Mouse (Mus musculus) testis, adult 2 months (tissue): ENCODE measurements around the gene Rtraf. TPM values are rescaled to one million over a fixed set of nuclear protein-coding genes. Genes with fewer than 3 reads are reported as not detected.

Source experiments
- H3K27ac ChIP-seq: fragments of 200-500 bp; 2 replicates; pipeline ENCODE4 v1.5.1; 2012; ENCODE audit warnings: low read depth, low read length; ENCODE audit not compliant: control insufficient read depth, insufficient read depth
- H3K27me3 ChIP-seq: fragments of 200-500 bp; 2 replicates; pipeline ENCODE4 v1.6.1; 2012; ENCODE audit warnings: mild to moderate bottlenecking, low read length, moderate library complexity; ENCODE audit not compliant: control insufficient read depth, insufficient read depth
- H3K36me3 ChIP-seq: fragments of 200-500 bp; 2 replicates; pipeline ENCODE4 v1.6.1; 2012; ENCODE audit warnings: mild to moderate bottlenecking, low read length; ENCODE audit not compliant: control insufficient read depth, insufficient read depth
- H3K4me1 ChIP-seq: fragments of 200-500 bp; 2 replicates; pipeline ENCODE4 v1.6.1; 2012; ENCODE audit warnings: low read length; ENCODE audit not compliant: control insufficient read depth, insufficient read depth
- H3K4me3 ChIP-seq: fragments of 200-500 bp; 2 replicates; pipeline ENCODE4 v1.5.1; 2012; ENCODE audit warnings: low read depth, mild to moderate bottlenecking, low read length, moderate library complexity, mixed read lengths; ENCODE audit not compliant: control insufficient read depth
- CTCF ChIP-seq: fragments of 200-500 bp; IDR thresholded peaks from 2 replicates; pipeline ENCODE4 v1.5.1; 2012; ENCODE audit warnings: low read depth, mild to moderate bottlenecking, inconsistent platforms, low read length, moderate library complexity; ENCODE audit not compliant: control insufficient read depth, insufficient read depth, insufficient replicate concordance
- POLR2A ChIP-seq: fragments of 200-500 bp; IDR thresholded peaks from 2 replicates; pipeline ENCODE4 v1.6.1; 2012; ENCODE audit warnings: low read depth, mild to moderate bottlenecking, inconsistent platforms, low read length, moderate library complexity; ENCODE audit not compliant: control insufficient read depth
- polyA plus RNA-seq: library from polyadenylated mRNA; depleted of rRNA; stranded (reverse); fragments of >200 nt; gene quantifications from 2 replicates; pipeline ENCODE4 v1.2.3, GENCODE M21; 2012

Gene Rtraf
- polyA plus RNA-seq, 1 experiment = 67.4 TPM

DNA sequence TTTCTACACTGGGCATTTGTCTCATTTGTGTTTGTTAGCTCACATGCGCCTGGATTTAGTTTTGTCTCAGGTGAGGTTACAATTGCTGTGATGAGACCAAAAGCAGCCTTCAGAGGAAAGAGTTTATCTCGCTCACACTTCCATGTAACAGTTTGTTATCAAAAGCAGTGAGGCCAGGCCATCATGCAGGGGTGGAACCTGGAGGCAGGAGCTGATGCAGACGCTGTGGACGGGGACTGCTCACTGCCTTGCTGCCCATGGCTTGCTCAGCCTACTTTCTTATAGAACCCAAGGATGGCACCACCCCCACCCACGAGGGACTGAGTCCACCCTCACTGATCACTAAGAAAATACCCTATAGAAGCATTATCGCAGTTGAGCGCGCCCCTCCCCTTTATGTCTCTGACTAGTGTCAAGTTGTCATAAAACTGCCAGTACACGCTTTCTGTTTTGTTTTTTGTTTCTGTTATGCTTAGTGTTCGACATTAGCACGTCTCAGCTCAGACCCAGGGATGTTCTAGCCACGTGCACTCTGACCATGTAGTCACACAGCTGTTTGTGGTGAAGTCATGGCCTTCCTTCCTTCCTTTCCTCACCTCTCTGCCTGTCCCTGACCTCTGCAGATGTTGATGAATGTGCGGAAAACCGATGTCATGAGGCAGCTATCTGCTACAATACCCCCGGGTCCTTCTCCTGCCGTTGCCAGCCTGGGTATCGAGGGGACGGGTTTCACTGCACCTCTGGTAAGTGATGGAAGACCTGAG lies 26.9 kb downstream of the Rtraf start:
- no peak overlapping the region for H3K27ac ChIP-seq
- no peak overlapping the region for H3K4me3 ChIP-seq
- no peaks in the 10 kb centered on the region for H3K4me1 ChIP-seq
- TF ChIP-seq CTCF = no peak
- TF ChIP-seq POLR2A = no peak
- no peaks in the 10 kb centered on the region for H3K27me3 ChIP-seq
- no peaks in the 10 kb centered on the region for H3K36me3 ChIP-seq

DNA sequence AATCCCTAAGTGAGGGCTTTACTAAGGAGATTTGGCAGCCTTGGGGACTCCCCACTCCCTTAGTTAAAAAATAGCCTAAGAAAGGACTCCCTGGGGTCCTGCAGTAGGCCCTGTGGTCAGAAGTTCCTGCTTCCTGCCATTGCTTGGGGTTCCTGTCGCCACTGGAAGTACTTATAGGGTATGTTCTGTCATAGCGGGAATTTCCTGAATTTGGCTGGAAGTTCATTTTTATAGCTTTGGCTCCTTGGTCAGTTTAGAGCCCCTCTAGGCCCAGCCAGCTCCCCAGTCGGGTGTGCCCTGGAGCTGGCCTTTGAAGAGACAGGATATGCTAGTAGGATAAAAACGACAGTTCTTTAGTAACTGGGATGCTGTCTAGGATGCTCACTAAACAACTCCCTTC lies 28.7 kb downstream of the Rtraf start:
- Histone ChIP-seq H3K27me3 (no peaks in the 10 kb centered on the region), H3K27ac (no peak overlapping the region), H3K4me3 (no peak overlapping the region), H3K4me1 (no peaks in the 10 kb centered on the region), H3K36me3 (no peaks in the 10 kb centered on the region)
- TF ChIP-seq POLR2A (no peak), CTCF (no peak)

DNA sequence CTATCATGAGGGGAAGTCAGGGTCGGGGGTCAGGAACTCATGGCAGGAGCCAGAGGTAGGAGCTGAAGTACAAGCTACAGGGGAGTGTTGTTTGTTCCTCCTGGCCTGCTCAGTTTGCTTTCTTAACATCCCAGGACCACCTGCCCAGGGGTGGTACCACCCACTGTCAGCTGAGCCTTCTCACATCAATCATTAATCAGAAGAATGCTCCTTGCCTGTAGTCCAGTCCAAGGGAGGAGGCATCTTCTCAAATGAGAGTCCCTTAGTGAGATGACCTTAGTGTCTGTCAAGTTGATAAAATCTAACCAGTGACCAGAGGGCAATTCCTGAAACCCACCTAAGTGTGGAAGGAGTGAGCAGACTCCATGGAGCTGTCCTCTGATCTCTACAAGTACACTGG lies 35.2 kb downstream of the Rtraf start:
- TF ChIP-seq CTCF (no peak), POLR2A (no peak)
- no peak overlapping the region for H3K27ac ChIP-seq
- no peaks in the 10 kb centered on the region for H3K36me3 ChIP-seq
- H3K27me3 ChIP-seq = no peaks in the 10 kb centered on the region
- H3K4me3 ChIP-seq = no peak overlapping the region
- H3K4me1 ChIP-seq = no peaks in the 10 kb centered on the region

GRCm38 (mm10) chr14:19785797-19786588 lies 37.6 kb downstream of the Rtraf start:
- Histone ChIP-seq H3K27me3 (no peaks in the 10 kb centered on the region), H3K27ac (no peak overlapping the region), H3K36me3 (no peaks in the 10 kb centered on the region), H3K4me3 (no peak overlapping the region), H3K4me1 (no peaks in the 10 kb centered on the region)
- TF ChIP-seq POLR2A (no peak), CTCF (no peak)

- Histone ChIP-seq H3K4me1 (no peaks in the 10 kb centered on the region), H3K4me3 (no peak overlapping the region), H3K27ac (no peak overlapping the region), H3K27me3 (no peaks in the 10 kb centered on the region), H3K36me3 (no peaks in the 10 kb centered on the region)
- no peak for TF ChIP-seq POLR2A
- no peak for TF ChIP-seq CTCF
Observed at GRCm38 (mm10) chr14:19777945-19778344, 45.7 kb downstream of the Rtraf start.

DNA sequence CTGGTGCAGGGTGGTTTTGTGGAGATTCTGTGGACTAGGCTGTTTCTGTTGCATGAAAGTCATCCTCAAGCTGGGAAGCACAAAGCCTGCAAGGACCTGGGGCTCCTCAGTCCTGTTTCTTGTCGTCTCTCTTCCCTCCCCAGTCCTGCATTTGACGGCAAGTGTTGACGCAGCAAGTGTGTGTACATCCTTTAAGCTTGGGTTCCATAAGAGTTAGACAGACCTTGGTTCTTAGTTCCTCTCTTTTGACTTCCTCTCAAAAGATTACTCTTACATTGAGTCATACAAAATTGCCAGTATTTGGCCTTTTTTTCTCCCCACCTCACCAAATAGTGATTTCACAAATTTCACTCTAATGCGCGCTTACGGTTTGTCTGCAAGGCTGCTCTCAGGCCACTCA lies 46.3 kb downstream of the Rtraf start:
- Histone ChIP-seq H3K36me3 (no peaks in the 10 kb centered on the region), H3K4me3 (no peak overlapping the region), H3K4me1 (no peaks in the 10 kb centered on the region), H3K27ac (no peak overlapping the region), H3K27me3 (no peaks in the 10 kb centered on the region)
- TF ChIP-seq CTCF = no peak
- no peak for TF ChIP-seq POLR2A

GRCm38 (mm10) chr14:19776890-19777289 lies 46.7 kb downstream of the Rtraf start:
- no peak overlapping the region for H3K27ac ChIP-seq
- no peaks in the 10 kb centered on the region for H3K36me3 ChIP-seq
- peak; percentile 81; the same call in 1 of the 2 replicates for TF ChIP-seq CTCF
- no peak for TF ChIP-seq POLR2A

More at GRCm38 (mm10) chr14:19776890-19777289, 46.7 kb downstream of the Rtraf start:
- Histone ChIP-seq H3K4me1 (no peaks in the 10 kb centered on the region), H3K27me3 (no peaks in the 10 kb centered on the region), H3K4me3 (no peak overlapping the region)
